Mouse (Mus musculus): ENCODE measurements at regions not wholly inside any gene's neighbourhood (a gene's known extent, or its start where the extent isn't known, plus 50 kb on each side); places are given as distances from the start of the nearest gene placed in this dataset.

- H3K27ac ChIP-seq, result no peak overlapping the region
- no peak overlapping the region for H3K4me2 ChIP-seq (replicated peaks)
- no peak overlapping the region for H3K9ac ChIP-seq
- ATAC-seq (ENCODE audit: insufficient number of reproducible peaks, insufficient read depth, low FRiP score, low TSS enrichment), result no peak
- 89% methylated on average over 6 of the region's 6 CpGs for WGBS
- H3K4me3 ChIP-seq, result no peak overlapping the region
- peaks cover 9% of the 10 kb centered on the region; the same call in 1 of the 2 replicates for H3K4me1 ChIP-seq
- H3K36me3 ChIP-seq, result no peaks in the 10 kb centered on the region
- H3K9me3 ChIP-seq, result no peaks in the 10 kb centered on the region
- no peaks in the 10 kb centered on the region for H3K27me3 ChIP-seq
Observed at GRCm38 (mm10) chr12:71400201-71400600, 90.5 kb downstream of the Dact1 start.

GRCm38 (mm10) chr12:71401621-71402416, 92.1 kb downstream of the Dact1 start:
- Histone ChIP-seq H3K36me3 (no peaks in the 10 kb centered on the region), H3K27me3 (no peaks in the 10 kb centered on the region), H3K27ac (no peak overlapping the region), H3K4me1 (peaks cover 9% of the 10 kb centered on the region; the same call in 1 of the 2 replicates), H3K9ac (no peak overlapping the region), H3K4me2 (replicated peaks) (no peak overlapping the region), H3K9me3 (no peaks in the 10 kb centered on the region), H3K4me3 (no peak overlapping the region)
- no peak for ATAC-seq (ENCODE audit: insufficient number of reproducible peaks, insufficient read depth, low FRiP score, low TSS enrichment)
- 44% methylated on average over 6 of the region's 6 CpGs for WGBS

- H3K27ac ChIP-seq, result 0 out of 2 replicates have a peak overlapping the region, but pooled peaks have one; percentile 42
- no peaks in the 10 kb centered on the region for H3K27me3 ChIP-seq
- H3K36me3 ChIP-seq, result no peaks in the 10 kb centered on the region
- H3K4me3 ChIP-seq, result no peak overlapping the region
- no peak overlapping the region for H3K9ac ChIP-seq
- no peak overlapping the region for H3K4me2 ChIP-seq (replicated peaks)
- no peak for ATAC-seq (ENCODE audit: insufficient number of reproducible peaks, insufficient read depth, low FRiP score, low TSS enrichment)
- 52% methylated on average over 3 of the region's 3 CpGs for WGBS
- H3K4me1 ChIP-seq, result peaks cover 12% of the 10 kb centered on the region; the same call in 1 of the 2 replicates
- H3K9me3 ChIP-seq, result no peaks in the 10 kb centered on the region
Observed at GRCm38 (mm10) chr12:71407294-71407693, 97.6 kb downstream of the Dact1 start.

- Histone ChIP-seq H3K9me3 (no peaks in the 10 kb centered on the region), H3K4me3 (no peak overlapping the region), H3K27me3 (no peaks in the 10 kb centered on the region), H3K36me3 (no peaks in the 10 kb centered on the region), H3K4me1 (peaks cover 11% of the 10 kb centered on the region; the same call in 1 of the 2 replicates), H3K9ac (no peak overlapping the region), H3K27ac (no peak overlapping the region), H3K4me2 (replicated peaks) (no peak overlapping the region)
- 69% methylated on average over 3 of the region's 3 CpGs for WGBS
- ATAC-seq (ENCODE audit: insufficient number of reproducible peaks, insufficient read depth, low FRiP score, low TSS enrichment), result no peak
Observed at GRCm38 (mm10) chr12:71408396-71409050, 98.8 kb downstream of the Dact1 start.

GRCm38 (mm10) chr12:71412331-71412730, 102.6 kb downstream of the Dact1 start:
- H3K4me2 ChIP-seq (replicated peaks), result no peak overlapping the region
- no peaks in the 10 kb centered on the region for H3K27me3 ChIP-seq
- WGBS, result 85% methylated on average over 3 of the region's 3 CpGs
- ATAC-seq (ENCODE audit: insufficient number of reproducible peaks, insufficient read depth, low FRiP score, low TSS enrichment), result no peak
- peaks cover 8% of the 10 kb centered on the region; the same call in 1 of the 2 replicates for H3K4me1 ChIP-seq
- no peak overlapping the region for H3K9ac ChIP-seq
- H3K4me3 ChIP-seq, result no peak overlapping the region
- no peak overlapping the region for H3K27ac ChIP-seq
- H3K9me3 ChIP-seq, result no peaks in the 10 kb centered on the region
- no peaks in the 10 kb centered on the region for H3K36me3 ChIP-seq

GRCm38 (mm10) chr12:71416968-71417367, 107.3 kb downstream of the Dact1 start:
- no peak overlapping the region for H3K4me3 ChIP-seq
- H3K27me3 ChIP-seq, result no peaks in the 10 kb centered on the region
- H3K9ac ChIP-seq, result no peak overlapping the region
- H3K36me3 ChIP-seq, result no peaks in the 10 kb centered on the region
- no peak for ATAC-seq (ENCODE audit: insufficient number of reproducible peaks, insufficient read depth, low FRiP score, low TSS enrichment)
- H3K4me2 ChIP-seq (replicated peaks), result no peak overlapping the region
- H3K27ac ChIP-seq, result no peak overlapping the region
- WGBS, result 74% methylated on average over 2 of the region's 2 CpGs
- H3K9me3 ChIP-seq, result no peaks in the 10 kb centered on the region
- H3K4me1 ChIP-seq, result no peaks in the 10 kb centered on the region

- Histone ChIP-seq H3K4me1 (no peaks in the 10 kb centered on the region), H3K36me3 (no peaks in the 10 kb centered on the region), H3K27me3 (no peaks in the 10 kb centered on the region), H3K4me2 (replicated peaks) (no peak overlapping the region), H3K27ac (no peak overlapping the region), H3K4me3 (no peak overlapping the region), H3K9me3 (no peaks in the 10 kb centered on the region), H3K9ac (no peak overlapping the region)
- WGBS, result 69% methylated on average over 7 of the region's 7 CpGs
- no peak for ATAC-seq (ENCODE audit: insufficient number of reproducible peaks, insufficient read depth, low FRiP score, low TSS enrichment)
Observed at GRCm38 (mm10) chr12:71418186-71418585, 108.5 kb downstream of the Dact1 start.

- 77% methylated on average over 4 of the region's 4 CpGs for WGBS
- Histone ChIP-seq H3K9ac (no peak overlapping the region), H3K27ac (no peak overlapping the region), H3K4me2 (replicated peaks) (no peak overlapping the region), H3K9me3 (no peaks in the 10 kb centered on the region), H3K4me3 (no peak overlapping the region), H3K4me1 (no peaks in the 10 kb centered on the region), H3K36me3 (no peaks in the 10 kb centered on the region), H3K27me3 (no peaks in the 10 kb centered on the region)
- ATAC-seq (ENCODE audit: insufficient number of reproducible peaks, insufficient read depth, low FRiP score, low TSS enrichment), result no peak
Observed at GRCm38 (mm10) chr12:71419161-71419560, 109.5 kb downstream of the Dact1 start.

- no peak for ATAC-seq (ENCODE audit: insufficient number of reproducible peaks, insufficient read depth, low FRiP score, low TSS enrichment)
- Histone ChIP-seq H3K36me3 (no peaks in the 10 kb centered on the region), H3K4me1 (peaks cover 15% of the 10 kb centered on the region; the same call in 1 of the 2 replicates), H3K4me2 (replicated peaks) (no peak overlapping the region), H3K4me3 (no peak overlapping the region), H3K27ac (no peak overlapping the region), H3K27me3 (no peaks in the 10 kb centered on the region), H3K9ac (no peak overlapping the region), H3K9me3 (no peaks in the 10 kb centered on the region)
- WGBS, result 17% methylated on average over 10 of the region's 10 CpGs
Observed at GRCm38 (mm10) chr12:71426023-71426719, 116.5 kb downstream of the Dact1 start.

- no peak overlapping the region for H3K4me3 ChIP-seq
- no peaks in the 10 kb centered on the region for H3K27me3 ChIP-seq
- H3K4me1 ChIP-seq, result peaks cover 15% of the 10 kb centered on the region; the same call in 1 of the 2 replicates
- H3K36me3 ChIP-seq, result no peaks in the 10 kb centered on the region
- no peaks in the 10 kb centered on the region for H3K9me3 ChIP-seq
- ATAC-seq (ENCODE audit: insufficient number of reproducible peaks, insufficient read depth, low FRiP score, low TSS enrichment), result no peak
- WGBS, result 82% methylated on average over 2 of the region's 2 CpGs
- H3K27ac ChIP-seq, result no peak overlapping the region
- no peak overlapping the region for H3K9ac ChIP-seq
- H3K4me2 ChIP-seq (replicated peaks), result no peak overlapping the region
Observed at GRCm38 (mm10) chr12:71427974-71428373, 118.3 kb downstream of the Dact1 start.

- no peaks in the 10 kb centered on the region for H3K9me3 ChIP-seq
- WGBS, result 32% methylated on average over 13 of the region's 13 CpGs
- H3K36me3 ChIP-seq, result no peaks in the 10 kb centered on the region
- H3K27ac ChIP-seq, result no peak overlapping the region
- no peak for ATAC-seq (ENCODE audit: insufficient number of reproducible peaks, insufficient read depth, low FRiP score, low TSS enrichment)
- no peak overlapping the region for H3K9ac ChIP-seq
- H3K4me1 ChIP-seq, result peaks cover 31% of the 10 kb centered on the region
- no peaks in the 10 kb centered on the region for H3K27me3 ChIP-seq
- H3K4me2 ChIP-seq (replicated peaks), result no peak overlapping the region
- H3K4me3 ChIP-seq, result no peak overlapping the region
Observed at GRCm38 (mm10) chr12:71429561-71430200, 120.0 kb downstream of the Dact1 start.
